Mouse (Mus musculus): ENCODE data around the gene Klhl18.

DNA sequence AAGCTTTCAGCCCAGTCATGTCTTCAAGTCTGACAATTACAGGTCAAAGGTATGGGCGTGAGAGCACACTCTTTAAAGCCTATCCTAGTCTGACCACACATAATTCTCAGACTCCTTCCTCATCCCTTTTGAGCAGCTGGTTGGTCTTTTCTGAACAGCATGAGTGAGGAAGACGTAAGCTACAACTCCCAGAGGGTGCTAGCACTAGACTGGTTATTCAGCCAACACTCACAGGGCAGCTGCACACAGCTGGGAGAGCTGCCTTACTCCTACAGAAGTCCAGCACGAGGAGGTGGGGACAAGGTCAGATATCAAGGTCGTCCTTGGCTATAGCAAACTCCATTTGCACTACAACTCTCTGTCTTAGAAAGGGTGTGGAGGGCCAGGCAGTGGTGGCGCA, 75.8 kb downstream of the Klhl18 start:
- TF ChIP-seq CTCF (IDR thresholded peaks at IDR 0.05; ENCODE audit: borderline replicate concordance, control insufficient read depth, extremely low read depth, insufficient read depth, low read length, poor library complexity) (no peak), POLR2A (IDR thresholded peaks at IDR 0.05; ENCODE audit: control insufficient read depth, extremely low read depth, insufficient read depth, low read length, poor library complexity) (no peak)

Data from thymus, adult 2 months (tissue).